Mouse (Mus musculus) liver, embryonic 16.5 days (tissue): ENCODE data around the gene Tcstv1. TPM values are rescaled to one million over a fixed set of nuclear protein-coding genes. Genes with fewer than 3 reads are reported as not detected.
"Not testable (repeated sequence)": the region's sequence is repeated elsewhere in the genome, so short reads cannot be mapped to it uniquely, and the experiment has no call there.

Experiments used
- ATAC-seq: fragments of 200-750 bp; cut with Nextera tagmentation; 2 replicates; pipeline ENCODE4 v1.8.0; 2017; ENCODE audit warnings: low read depth, mild to moderate bottlenecking, moderate number of reproducible peaks, moderate library complexity
- H3K27ac ChIP-seq: fragments of 300-500 bp; sonication (generic); 2 replicates; pipeline ENCODE4 v1.5.1; 2014; ENCODE audit warnings: mild to moderate bottlenecking, low read length
- H3K27me3 ChIP-seq: fragments of 300-500 bp; sonication (generic); 2 replicates; pipeline ENCODE4 v1.6.1; 2014; ENCODE audit warnings: low read depth, low read length, mixed read lengths; ENCODE audit not compliant: control insufficient read depth, insufficient read depth
- H3K36me3 ChIP-seq: fragments of 300-500 bp; sonication (generic); 2 replicates; pipeline ENCODE4 v1.6.1; 2014; ENCODE audit warnings: mild to moderate bottlenecking; ENCODE audit not compliant: control insufficient read depth, insufficient read depth
- H3K4me1 ChIP-seq: fragments of 300-500 bp; sonication (generic); 2 replicates; pipeline ENCODE4 v1.6.1; 2014; ENCODE audit warnings: low read depth, low read length, mixed read lengths; ENCODE audit not compliant: control insufficient read depth
- H3K4me2 ChIP-seq: fragments of 300-500 bp; sonication (generic); 2 replicates; pipeline ENCODE4 v1.6.1; 2014; ENCODE audit warnings: low read depth, low read length, mixed read lengths
- H3K4me3 ChIP-seq: fragments of 300-500 bp; sonication (generic); 2 replicates; pipeline ENCODE4 v1.5.1; 2014; ENCODE audit warnings: low read depth, mild to moderate bottlenecking, low read length
- H3K9ac ChIP-seq: fragments of 300-500 bp; sonication (generic); 2 replicates; pipeline ENCODE4 v1.6.1; 2014; ENCODE audit warnings: low read depth, low read length
- H3K9me3 ChIP-seq: fragments of 300-500 bp; sonication (generic); replicated peaks from 2 replicates; pipeline ENCODE4 v1.6.1; 2016; ENCODE audit warnings: low read length; ENCODE audit not compliant: control insufficient read depth
- WGBS: fragments of 180-500 bp; shearing (Covaris S2); extraction: QIAGEN DNeasy Blood & Tissue Kit; methylation state at CpG from one replicate; pipeline ENCODE4 v1.1.7; 2014; ENCODE audit not compliant: insufficient replicate concordance; 5-methylcytosine and 5-hydroxymethylcytosine counted together
- polyA plus RNA-seq: library from polyadenylated mRNA; unstranded; fragments of >200 nt; fragmentation: Nextera tagmentation; extraction: Ambion mirVana; gene quantifications from 2 replicates; pipeline ENCODE4 v1.2.1, GENCODE M21; 2015

The Tcstv1 gene
- polyA plus RNA-seq = not detected in 2 replicates

DNA sequence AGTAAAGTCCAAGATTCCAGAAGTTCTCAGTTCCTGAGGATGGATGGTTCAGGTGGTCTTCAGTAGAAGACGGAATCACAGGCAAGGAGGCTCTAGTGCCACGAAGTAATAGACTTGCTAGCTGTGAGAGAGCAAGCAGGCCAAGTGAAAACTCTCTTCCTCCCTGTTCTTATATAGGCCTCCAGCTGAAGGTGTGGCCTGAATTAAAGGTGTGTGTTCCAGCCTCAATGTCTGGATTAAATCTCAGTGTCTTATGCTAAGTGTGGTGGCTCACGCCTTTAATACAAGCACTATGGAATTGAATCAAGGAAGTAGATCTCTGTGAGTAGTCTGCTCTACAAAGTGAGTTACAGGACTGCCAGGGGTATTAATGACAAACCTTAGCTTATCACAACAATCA is at the start of gene Tcstv1:
Tcstv1 (minus strand) TSS at position 101 of the 400 bp plus-strand sequence.
- H3K9ac ChIP-seq, H3K4me3 ChIP-seq, H3K4me2 ChIP-seq, H3K27ac ChIP-seq, H3K36me3 ChIP-seq, H3K27me3 ChIP-seq, ATAC-seq, H3K9me3 ChIP-seq, H3K4me1 ChIP-seq: not testable (repeated sequence)
- WGBS = 40% methylated on average over 3 of the region's 3 CpGs

DNA sequence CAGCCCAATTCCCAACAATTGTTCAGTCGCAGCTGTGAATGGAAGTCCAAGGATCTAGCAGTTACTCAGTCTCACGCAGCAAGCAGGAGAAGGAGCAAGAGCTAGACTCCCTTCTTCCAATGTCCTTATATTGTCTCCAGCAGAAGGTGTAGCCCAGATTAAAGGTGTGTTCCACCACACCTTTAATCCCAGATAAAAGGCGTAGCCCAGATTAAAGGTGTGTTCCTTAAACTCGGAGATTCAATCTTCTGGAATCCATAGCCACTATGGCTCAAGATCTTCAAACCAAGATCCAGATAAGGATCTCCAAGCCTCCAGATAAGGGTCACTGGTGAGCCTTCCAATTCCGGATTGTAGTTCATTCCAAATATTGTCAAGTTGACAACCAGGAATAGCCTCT is 34.6 kb upstream of the Tcstv1 start, which contains the start of gene Gm21761:
Gm21761 (minus strand) TSS at position 101 of the 400 bp plus-strand sequence.
- H3K9me3 ChIP-seq, H3K4me1 ChIP-seq, H3K27me3 ChIP-seq, ATAC-seq, H3K36me3 ChIP-seq, H3K9ac ChIP-seq, H3K4me3 ChIP-seq, H3K4me2 ChIP-seq, H3K27ac ChIP-seq: not testable (repeated sequence)
- WGBS = no CpG with 5 or more reads among the region's 5 CpGs

DNA sequence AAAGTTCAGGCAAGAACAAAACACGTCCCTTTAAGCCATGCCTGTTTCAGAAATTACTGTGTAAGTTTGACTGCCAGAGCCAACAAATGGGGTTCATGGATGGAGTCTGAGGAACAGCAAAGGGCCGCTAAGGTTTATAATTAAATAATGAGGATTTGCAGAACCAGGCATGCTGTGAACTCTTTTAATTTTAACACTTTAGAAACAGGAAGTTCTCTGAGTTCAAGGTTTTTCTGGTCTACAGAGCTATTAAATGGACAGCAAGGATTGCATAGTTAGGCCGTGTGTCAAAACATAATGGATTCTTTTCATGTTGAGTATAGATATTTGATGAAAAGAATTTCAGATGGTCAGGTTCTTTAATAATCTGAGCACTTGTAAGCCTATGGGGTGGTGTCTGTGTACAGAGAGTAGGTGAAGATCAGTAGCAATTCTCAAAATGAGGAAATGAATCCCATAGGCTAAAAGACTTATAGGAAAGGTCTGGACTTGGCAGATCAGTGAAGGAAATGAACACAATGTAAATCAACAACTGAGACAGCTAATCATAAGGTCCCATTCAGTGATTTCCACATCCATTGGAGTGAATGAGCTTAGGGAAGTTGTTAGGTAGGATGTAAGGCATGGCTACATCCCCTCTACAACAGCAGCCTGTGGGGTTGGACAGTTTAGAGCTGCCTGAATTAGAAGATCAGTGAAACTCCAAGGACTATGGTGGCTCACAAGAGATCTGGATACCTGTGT is 30.2 kb upstream of the Tcstv1 start:
- not testable (repeated sequence) for H3K4me1 ChIP-seq, H3K4me3 ChIP-seq, H3K27me3 ChIP-seq, H3K9me3 ChIP-seq, ATAC-seq, H3K4me2 ChIP-seq, H3K27ac ChIP-seq, H3K36me3 ChIP-seq, H3K9ac ChIP-seq
- WGBS = 37% methylated on average over 2 of the region's 3 CpGs

DNA sequence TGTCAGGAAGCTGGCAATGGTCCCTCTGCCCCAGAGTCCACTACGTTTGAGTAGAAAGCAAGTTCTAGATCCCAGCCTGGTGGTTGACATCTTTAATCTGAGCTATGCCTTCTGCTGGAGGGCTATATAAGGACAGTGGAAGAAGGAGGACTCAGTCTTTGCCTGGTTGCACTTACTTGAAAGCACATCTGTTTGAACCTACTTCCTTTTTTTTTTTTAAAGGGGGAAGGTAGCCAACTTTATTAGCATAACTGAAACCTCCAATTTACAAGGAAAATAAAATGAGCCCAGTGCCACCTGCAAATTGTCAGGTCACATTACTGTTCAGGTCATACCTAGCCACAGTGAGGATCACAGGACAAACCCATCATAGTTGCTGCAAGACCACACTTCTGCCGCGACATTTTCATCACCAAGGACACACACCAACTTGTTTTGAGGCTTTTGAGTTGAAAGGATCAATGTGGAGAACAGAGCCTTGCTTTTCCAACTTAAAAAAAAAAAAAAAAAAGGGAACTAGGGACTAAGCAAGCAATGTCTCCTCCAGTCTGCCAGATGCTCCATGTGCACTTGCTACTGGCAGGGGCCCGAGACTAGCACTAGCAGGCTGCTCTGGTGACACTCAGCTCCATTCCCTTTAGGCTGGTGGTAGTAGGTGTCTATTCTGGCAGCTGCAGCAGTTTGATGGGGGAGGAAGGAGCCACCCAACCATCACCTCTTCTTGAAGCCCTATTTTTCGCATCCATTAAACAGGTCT is 22.6 kb upstream of the Tcstv1 start:
- H3K4me1 ChIP-seq, H3K36me3 ChIP-seq, H3K4me3 ChIP-seq, ATAC-seq, H3K27ac ChIP-seq, H3K9me3 ChIP-seq, H3K4me2 ChIP-seq, H3K9ac ChIP-seq, H3K27me3 ChIP-seq: not testable (repeated sequence)
- WGBS = 63% methylated on average over 4 of the region's 5 CpGs

DNA sequence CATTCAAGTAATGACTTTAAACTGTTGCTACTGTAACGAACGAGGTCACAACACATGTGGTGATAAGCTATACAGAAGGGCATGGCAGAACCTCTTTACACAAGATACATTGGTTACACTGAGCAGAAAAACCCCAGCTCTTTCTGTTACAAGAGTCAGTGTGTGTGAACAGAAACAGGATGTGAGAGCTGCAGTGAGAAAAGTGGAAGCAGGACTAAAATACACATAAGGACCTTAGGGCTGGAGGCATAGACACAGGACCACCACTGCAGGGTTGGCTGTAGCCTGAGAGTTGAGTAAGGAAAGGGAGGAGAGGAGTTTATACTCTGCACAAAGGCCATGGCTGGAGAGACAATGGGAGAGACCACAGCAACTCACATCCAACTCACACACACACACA is 21.9 kb upstream of the Tcstv1 start:
- not testable (repeated sequence) for H3K27ac ChIP-seq, H3K4me1 ChIP-seq, H3K4me3 ChIP-seq, H3K9ac ChIP-seq, H3K27me3 ChIP-seq, H3K4me2 ChIP-seq, H3K9me3 ChIP-seq, H3K36me3 ChIP-seq, ATAC-seq
- 41% methylated on average over 2 of the region's 2 CpGs for WGBS

DNA sequence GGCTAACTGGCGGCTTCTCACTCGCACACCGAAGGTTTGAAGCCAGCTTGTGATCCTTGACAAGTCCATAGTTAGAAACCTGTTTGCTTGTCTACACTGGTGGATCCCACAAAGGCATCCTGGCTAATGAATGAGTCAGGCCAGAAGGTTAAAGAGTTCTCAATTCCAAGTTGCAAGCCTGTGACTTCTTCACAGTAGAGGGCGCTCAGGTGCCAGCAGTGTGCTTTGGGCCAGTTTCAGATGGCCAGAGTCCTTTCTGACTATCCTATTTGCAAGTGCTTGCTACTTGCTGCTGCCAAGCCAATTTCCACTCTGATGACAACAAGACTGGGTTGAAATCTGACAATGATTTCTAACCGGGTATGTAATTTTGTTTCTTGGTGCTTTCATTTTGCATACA is 4.0 kb upstream of the Tcstv1 start:
- not testable (repeated sequence) for ATAC-seq, H3K27me3 ChIP-seq, H3K4me2 ChIP-seq, H3K27ac ChIP-seq, H3K36me3 ChIP-seq, H3K9me3 ChIP-seq, H3K4me1 ChIP-seq, H3K4me3 ChIP-seq, H3K9ac ChIP-seq
- WGBS = 49% methylated on average over 4 of the region's 5 CpGs

- H3K9ac ChIP-seq, H3K27me3 ChIP-seq, H3K4me1 ChIP-seq, ATAC-seq, H3K4me3 ChIP-seq, H3K36me3 ChIP-seq, H3K9me3 ChIP-seq, H3K27ac ChIP-seq, H3K4me2 ChIP-seq: not testable (repeated sequence)
- 36% methylated on average over 4 of the region's 4 CpGs for WGBS
Observed at GRCm38 (mm10) chr13:119886896-119887295, 7.7 kb downstream of the Tcstv1 start.

DNA sequence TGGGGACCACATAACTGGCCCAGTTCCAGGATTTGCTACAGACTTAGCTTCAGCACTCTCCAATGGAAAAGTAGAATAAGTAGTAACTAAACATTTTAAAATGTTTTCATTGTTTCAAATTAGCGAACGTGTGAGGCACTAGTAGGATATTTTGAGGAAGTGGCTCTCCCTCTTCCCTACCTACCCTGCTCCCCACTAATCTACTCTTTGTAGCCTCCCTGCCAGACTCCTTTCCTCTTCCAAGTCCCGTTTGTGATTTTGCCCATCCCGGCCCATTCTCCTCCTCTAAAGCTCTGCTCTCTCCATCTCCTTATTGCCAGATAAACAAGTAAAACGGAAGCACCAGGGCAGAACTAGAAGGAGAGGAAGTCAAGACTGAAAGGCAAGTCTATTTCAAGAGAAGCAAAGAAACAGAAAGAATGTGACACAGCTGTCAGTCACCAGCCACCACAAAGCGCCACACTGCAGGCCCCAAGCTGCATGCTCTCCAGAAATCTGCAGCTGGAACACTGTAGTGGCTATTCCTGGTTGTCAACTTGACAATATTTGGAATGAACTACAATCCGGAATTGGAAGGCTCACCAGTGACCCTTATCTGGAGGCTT is 30.1 kb downstream of the Tcstv1 start:
- ATAC-seq = not testable (repeated sequence)
- 45% methylated on average over 6 of the region's 7 CpGs for WGBS

GRCm38 (mm10) chr13:119862399-119862798 is 32.2 kb downstream of the Tcstv1 start:
- not testable (repeated sequence) for H3K9me3 ChIP-seq, H3K4me2 ChIP-seq, H3K4me3 ChIP-seq, H3K36me3 ChIP-seq, H3K27ac ChIP-seq, ATAC-seq, H3K27me3 ChIP-seq, H3K9ac ChIP-seq, H3K4me1 ChIP-seq
- no CpG with 5 or more reads among the region's 6 CpGs for WGBS

More for the DNA sequence above, 30.1 kb downstream of the Tcstv1 start:
- H3K4me1 ChIP-seq, H3K36me3 ChIP-seq, H3K4me2 ChIP-seq, H3K27ac ChIP-seq, H3K9me3 ChIP-seq, H3K27me3 ChIP-seq, H3K4me3 ChIP-seq, H3K9ac ChIP-seq: not testable (repeated sequence)
